Mouse (Mus musculus): ENCODE measurements at regions not wholly inside any gene's neighbourhood (a gene's known extent, or its start where the extent isn't known, plus 50 kb on each side); places are given as distances from the start of the nearest gene placed in this dataset.

GRCm38 (mm10) chr1:163190841-163191240 is 105.4 kb upstream of the Mroh9 start:
- POLR2A ChIA-PET = no interaction called here
- CTCF ChIA-PET = no interaction called here

DNA sequence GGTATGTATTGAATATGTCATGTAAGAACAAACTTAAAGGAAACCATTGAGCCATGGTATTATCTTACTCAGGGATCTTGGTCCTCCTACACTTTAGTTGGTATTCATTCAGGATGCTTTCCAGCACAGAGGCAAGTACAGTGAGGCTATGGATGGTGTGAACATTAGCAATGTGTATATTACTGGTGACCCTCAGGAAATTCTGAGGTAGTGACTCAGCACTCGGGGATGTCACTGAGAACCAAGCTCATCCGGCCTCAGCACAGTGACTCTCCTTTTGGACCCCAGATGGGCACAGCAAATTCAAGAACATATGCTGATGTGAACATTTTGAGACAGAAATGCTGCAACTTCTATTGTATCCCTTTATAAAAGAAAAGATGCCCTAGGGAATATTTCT is 96.4 kb upstream of the Mroh9 start:
- ChIA-PET POLR2A (no interaction called here), CTCF (no interaction called here)

DNA sequence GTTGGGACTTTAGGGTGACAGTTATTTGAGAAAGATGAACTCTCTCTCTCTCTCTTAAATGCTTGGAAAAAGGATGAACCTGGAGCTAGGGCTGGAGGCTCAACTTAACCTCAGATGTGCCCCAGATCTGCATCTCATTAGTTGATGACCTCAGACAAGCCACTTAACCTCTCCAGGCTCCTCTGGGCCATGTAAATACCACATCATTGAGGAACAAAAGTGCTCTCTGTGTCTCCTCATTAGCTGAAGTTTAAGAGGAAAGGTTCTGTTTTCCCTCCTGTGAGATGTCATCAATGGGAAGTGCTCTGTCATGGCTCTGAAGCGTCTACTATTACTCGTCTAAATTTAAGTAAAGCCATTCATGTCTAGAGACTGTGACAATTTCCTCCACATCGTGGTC is 91.5 kb upstream of the Mroh9 start:
- CTCF ChIA-PET = no interaction called here
- POLR2A ChIA-PET = no interaction called here

DNA sequence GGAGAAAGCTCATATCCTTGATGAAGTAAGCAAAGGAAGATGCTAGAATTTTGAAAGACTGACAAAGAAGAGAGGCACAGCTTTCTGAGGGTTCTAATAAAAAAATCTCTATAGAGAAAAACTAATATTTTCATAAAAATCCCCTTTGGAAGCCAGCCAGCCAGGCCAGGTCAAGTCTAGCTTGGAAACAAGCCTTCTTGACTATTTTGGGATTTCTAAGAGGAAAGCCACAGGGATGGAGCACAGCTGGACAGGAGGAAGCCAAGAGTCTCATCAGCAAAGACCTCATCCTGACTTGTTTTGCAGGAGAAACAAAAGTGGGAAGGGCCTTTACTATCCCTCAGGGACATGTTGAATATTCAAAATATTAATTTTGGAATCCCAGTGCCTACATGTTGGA is 81.6 kb upstream of the Mroh9 start:
- POLR2A ChIA-PET = no interaction called here
- CTCF ChIA-PET = no interaction called here

DNA sequence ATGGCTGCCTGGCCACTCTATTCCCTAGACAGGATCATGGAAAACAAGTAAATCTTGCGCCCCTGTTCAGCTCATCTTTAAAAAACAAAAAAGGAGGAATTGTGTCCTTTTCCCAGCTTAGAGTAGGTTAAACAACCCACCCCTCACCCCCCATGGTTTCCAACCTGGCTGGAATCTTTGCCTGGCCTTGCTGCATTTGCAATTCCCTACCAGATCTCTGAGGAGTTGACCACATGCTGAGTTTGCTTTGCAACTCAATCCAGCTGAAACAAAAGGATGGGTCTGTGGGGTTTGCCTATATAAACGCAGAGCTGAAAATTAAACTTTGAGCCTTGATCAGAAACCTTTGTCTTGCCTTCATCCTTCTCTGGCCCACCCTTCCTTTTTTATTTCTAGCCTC is 78.2 kb upstream of the Mroh9 start:
- POLR2A ChIA-PET = interaction anchor here in 3 of 4 experiments (0.6 to 1.7 kb wide), 4 partner anchors 21 to 781 kb away, joined by 3 to 5 read pairs (median 3); partner anchors contain the start of gene Prrx1 (in 1 of the 3)
- CTCF ChIA-PET = interaction anchor here in 2 of 4 experiments (0.6 to 1.0 kb wide), 2 partner anchors 13 to 1556 kb away, joined by 3 read pairs; no protein-coding TSS in a partner anchor

DNA sequence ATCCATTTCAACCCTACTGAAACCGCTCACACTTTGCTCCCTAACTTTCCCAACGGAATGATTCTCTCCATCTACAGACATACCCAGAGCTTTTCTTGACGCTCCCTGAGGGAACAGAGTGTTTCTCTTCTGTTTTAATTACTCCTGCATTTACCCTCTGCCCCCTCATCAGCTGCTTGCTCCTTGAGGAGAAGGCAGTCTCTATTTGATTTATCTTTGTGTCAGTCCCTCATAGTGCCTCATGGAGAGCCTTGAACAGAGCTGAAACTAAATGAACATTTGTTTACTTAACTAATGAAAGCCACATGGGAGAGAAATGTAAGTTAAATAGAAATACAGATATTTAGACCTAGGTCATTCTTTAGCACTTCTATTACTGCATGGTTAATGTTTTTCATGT is 74.4 kb upstream of the Mroh9 start:
- ChIA-PET CTCF (no interaction called here), POLR2A (no interaction called here)

- CTCF ChIA-PET = no interaction called here
- POLR2A ChIA-PET = no interaction called here
Observed at GRCm38 (mm10) chr1:163158491-163158890, 73.0 kb upstream of the Mroh9 start.

- POLR2A ChIA-PET = interaction anchor here in 2 of 4 experiments (0.6 to 0.9 kb wide), 3 partner anchors 233 to 945 kb away, joined by 3 to 7 read pairs (median 3); no protein-coding TSS in a partner anchor
Observed at GRCm38 (mm10) chr1:163150203-163150855, 64.9 kb upstream of the Mroh9 start.

DNA sequence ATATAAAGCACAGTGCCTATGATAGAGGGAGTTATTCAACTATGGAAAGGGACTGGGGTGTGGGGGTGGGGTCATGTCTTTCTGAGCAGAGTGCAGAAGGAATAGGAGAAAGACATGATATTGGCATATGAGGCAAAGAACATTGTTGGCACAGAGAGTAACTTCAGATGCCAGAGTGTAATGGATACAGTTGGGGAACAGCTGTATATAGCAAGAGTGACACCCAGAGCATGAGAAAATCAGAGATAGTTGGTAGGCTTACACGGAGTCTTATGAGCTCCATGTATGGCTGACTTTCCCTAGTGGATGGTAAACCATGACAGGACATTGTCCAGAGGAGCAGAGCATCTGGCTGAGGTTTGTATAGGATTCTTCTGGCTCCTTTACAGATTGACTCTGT is 61.2 kb upstream of the Mroh9 start:
- ChIA-PET POLR2A (interaction anchor here in 1 of 4 experiments (0.7 kb wide), 1 partner anchor 42 kb away, joined by 3 read pairs; no protein-coding TSS in a partner anchor), CTCF (no interaction called here)

More at GRCm38 (mm10) chr1:163150203-163150855, 64.9 kb upstream of the Mroh9 start:
- CTCF ChIA-PET = interaction anchor here (0.5 to 2.4 kb wide), 41 partner anchors 13 to 1166 kb away, joined by 3 to 20 read pairs (median 4); partner anchors contain the start of genes Gorab (in 1 of the 4), Kifap3 (in 1 of the 4) and Prrx1 (in 1 of the 4)

- POLR2A ChIA-PET = interaction anchor here in 1 of 4 experiments (0.8 kb wide), 1 partner anchor 20 kb away, joined by 3 read pairs; no protein-coding TSS in a partner anchor
- CTCF ChIA-PET = interaction anchor here in 1 of 4 experiments (0.5 kb wide), 1 partner anchor 30 kb away, joined by 11 read pairs; no protein-coding TSS in a partner anchor
Observed at GRCm38 (mm10) chr1:163143113-163143512, 57.6 kb upstream of the Mroh9 start.

DNA sequence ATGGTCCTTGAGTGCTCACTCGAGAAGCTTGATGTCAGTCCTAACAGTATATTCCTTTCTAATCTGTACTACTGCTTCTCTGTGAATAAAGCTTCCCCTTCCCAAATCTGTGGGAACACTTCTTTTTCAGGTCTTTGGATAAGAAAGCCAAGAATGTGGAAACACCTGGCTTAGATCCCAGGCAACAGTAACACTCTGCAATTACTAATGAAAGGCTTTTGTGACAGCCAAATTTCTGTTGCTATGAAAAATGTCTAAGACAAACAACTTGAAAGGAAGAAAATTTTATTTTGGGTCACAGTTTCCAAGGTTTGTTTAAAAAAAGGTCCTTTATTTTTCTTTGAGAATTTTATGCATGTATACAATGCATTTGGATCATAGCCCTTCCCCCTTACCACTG is 56.0 kb upstream of the Mroh9 start:
- ChIA-PET POLR2A (no interaction called here), CTCF (interaction anchor here in 1 of 4 experiments (0.6 kb wide), 1 partner anchor 1332 kb away, joined by 4 read pairs; no protein-coding TSS in a partner anchor)

GRCm38 (mm10) chr1:163138179-163138578 is 52.7 kb upstream of the Mroh9 start:
- POLR2A ChIA-PET = no interaction called here
- CTCF ChIA-PET = interaction anchor here in 1 of 4 experiments (0.9 kb wide), 1 partner anchor 1011 kb away, joined by 3 read pairs; no protein-coding TSS in a partner anchor

Data from embryonic stem cell, embryonic (primary cell).